Mouse (Mus musculus) gastrocnemius, postnatal 14 days (tissue): ENCODE data around the gene Epb41l4b. TPM values are rescaled to one million over a fixed set of nuclear protein-coding genes. Genes with fewer than 3 reads are reported as not detected.
A peak's percentile ranks its signal among the peaks of the same experiment; 100 is the strongest.

Experiments
- DNase-seq: peaks from one replicate; pipeline ENCODE4 v3.0.0; 2021; ENCODE audit warnings: mixed read lengths
- intact Hi-C: fragments of 180-260 bp; cut with DNase I; formaldehyde crosslinking; loops from one replicate; pipeline ENCODE4 v1.15.1; 2025; ENCODE audit warnings: low total_unique reads
- total RNA-seq, 2 experiments: library from RNA; stranded (reverse); gene quantifications; 2 replicates each; pipeline ENCODE4 v1.2.3; 2021

Gene Epb41l4b
- total RNA-seq, 2 experiments from 2014 or later = 2.6 to 4.3 TPM

- DNase-seq = no peak
- intact Hi-C loops = no loop called here
Observed at GRCm38 (mm10) chr4:57119976-57120375, 23.3 kb downstream of the Epb41l4b start.

GRCm38 (mm10) chr4:57118883-57119282 is 24.4 kb downstream of the Epb41l4b start:
- no peak for DNase-seq
- intact Hi-C loops = no loop called here

- DNase-seq = no peak
- intact Hi-C loops = no loop called here
Observed at GRCm38 (mm10) chr4:57116278-57116677, 27.0 kb downstream of the Epb41l4b start.

- intact Hi-C loops = no loop called here
Observed at GRCm38 (mm10) chr4:57114617-57115592, 28.3 kb downstream of the Epb41l4b start.

GRCm38 (mm10) chr4:57113472-57114216 is 29.6 kb downstream of the Epb41l4b start:
- no peak for DNase-seq
- intact Hi-C loops = no loop called here

More at GRCm38 (mm10) chr4:57114617-57115592, 28.3 kb downstream of the Epb41l4b start:
- DNase-seq = peak; percentile 44

- DNase-seq = no peak
- intact Hi-C loops = no loop called here
Observed at GRCm38 (mm10) chr4:57111992-57112540, 31.2 kb downstream of the Epb41l4b start.

- intact Hi-C loops = no loop called here
- no peak for DNase-seq
Observed at GRCm38 (mm10) chr4:57111411-57111810, 31.8 kb downstream of the Epb41l4b start.

GRCm38 (mm10) chr4:57109543-57109942 is 33.7 kb downstream of the Epb41l4b start:
- DNase-seq = no peak
- intact Hi-C loops = no loop called here

GRCm38 (mm10) chr4:57105339-57105738 is 37.9 kb downstream of the Epb41l4b start:
- intact Hi-C loops = no loop called here
- no peak for DNase-seq

- intact Hi-C loops = no loop called here
- no peak for DNase-seq
Observed at GRCm38 (mm10) chr4:57103830-57104229, 39.4 kb downstream of the Epb41l4b start.

- intact Hi-C loops = no loop called here
Observed at GRCm38 (mm10) chr4:57101095-57101494, 42.1 kb downstream of the Epb41l4b start.

GRCm38 (mm10) chr4:57097411-57097810 is 45.8 kb downstream of the Epb41l4b start:
- DNase-seq = no peak
- intact Hi-C loops = no loop called here

More at GRCm38 (mm10) chr4:57101095-57101494, 42.1 kb downstream of the Epb41l4b start:
- DNase-seq = no peak

GRCm38 (mm10) chr4:57095569-57095968 is 47.7 kb downstream of the Epb41l4b start:
- DNase-seq = no peak
- intact Hi-C loops = no loop called here

- DNase-seq = no peak
- intact Hi-C loops = no loop called here
Observed at GRCm38 (mm10) chr4:57091363-57091762, 51.9 kb downstream of the Epb41l4b start.

GRCm38 (mm10) chr4:57088301-57088700 is 54.9 kb downstream of the Epb41l4b start:
- no peak for DNase-seq
- intact Hi-C loops = no loop called here

GRCm38 (mm10) chr4:57085750-57086400 is 57.4 kb downstream of the Epb41l4b start:
- intact Hi-C loops = no loop called here
- DNase-seq = no peak

- DNase-seq = no peak
- intact Hi-C loops = no loop called here
Observed at GRCm38 (mm10) chr4:57083653-57084052, 59.6 kb downstream of the Epb41l4b start.

GRCm38 (mm10) chr4:57082775-57083428 is 60.3 kb downstream of the Epb41l4b start:
- no peak for DNase-seq
- intact Hi-C loops = no loop called here

GRCm38 (mm10) chr4:57081463-57081862 is 61.8 kb downstream of the Epb41l4b start:
- intact Hi-C loops = no loop called here
- no peak for DNase-seq
